Mouse (Mus musculus): ENCODE results near the gene Maats1. TPM values are rescaled to one million over a fixed set of nuclear protein-coding genes. Genes with fewer than 3 reads are reported as not detected.
A peak's percentile ranks its signal among the peaks of the same experiment; 100 is the strongest.

Gene Maats1
- polyA plus RNA-seq, 1 experiment from 2014 or later: 0.05 TPM

GRCm38 (mm10) chr16:38306571-38307220 is 35.2 kb downstream of the Maats1 start:
- Histone ChIP-seq H3K27me3 (replicated peaks) (peaks cover 12% of the 10 kb centered on the region; the same call in 1 of the 2 replicates), H3K9me3 (replicated peaks) (no peaks in the 10 kb centered on the region), H3K36me3 (no peaks in the 10 kb centered on the region), H3K4me2 (no peak overlapping the region), H3K4me1 (no peaks in the 10 kb centered on the region), H3K4me3 (no peak overlapping the region), H3K27ac (no peak overlapping the region), H3K9ac (no peak overlapping the region)
- WGBS (ENCODE audit: insufficient replicate concordance): 44% methylated on average over 18 of the region's 18 CpGs
- ATAC-seq: no peak

DNA sequence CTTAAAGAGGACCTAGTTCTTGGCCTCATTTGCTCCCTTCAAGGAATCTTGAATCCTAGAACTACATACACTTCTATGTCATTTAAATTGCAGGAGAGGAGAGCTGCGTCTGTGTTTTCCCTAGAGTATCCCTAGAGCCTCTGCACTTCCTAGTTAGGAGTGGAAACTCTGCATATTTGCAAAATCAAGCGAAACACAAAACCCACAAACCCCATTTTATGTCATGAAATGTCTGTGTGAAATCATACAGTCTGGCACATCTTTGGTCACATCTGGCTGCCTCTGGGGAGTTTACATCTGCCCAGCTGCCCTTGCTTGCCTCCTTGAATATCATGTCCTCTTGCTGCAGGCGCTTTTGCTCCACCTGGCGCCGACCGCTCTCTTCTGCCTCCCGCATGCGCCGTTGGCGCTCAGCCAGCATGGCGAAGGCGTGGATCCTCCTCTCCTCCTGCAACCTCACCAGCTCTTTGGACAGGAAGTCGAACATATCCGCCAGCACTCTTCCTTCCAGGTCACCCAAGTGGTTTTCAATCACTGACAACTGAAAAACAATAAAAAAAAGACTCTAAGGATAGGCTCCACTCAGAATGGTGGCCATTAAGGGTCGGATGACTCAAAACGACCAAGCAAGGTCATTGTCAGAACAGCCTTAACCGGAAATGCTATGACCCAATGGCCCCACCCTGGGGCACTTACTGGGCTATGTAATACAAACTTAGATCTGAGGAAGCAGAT is 37.3 kb downstream of the Maats1 start:
- Histone ChIP-seq H3K36me3 (no peaks in the 10 kb centered on the region), H3K4me2 (no peak overlapping the region), H3K4me3 (no peak overlapping the region), H3K4me1 (no peaks in the 10 kb centered on the region), H3K27me3 (replicated peaks) (peaks cover 12% of the 10 kb centered on the region; the same call in 1 of the 2 replicates), H3K9ac (no peak overlapping the region), H3K9me3 (replicated peaks) (no peaks in the 10 kb centered on the region), H3K27ac (no peak overlapping the region)
- 68% methylated on average over 17 of the region's 17 CpGs for WGBS (ENCODE audit: insufficient replicate concordance)
- ATAC-seq: no peak

DNA sequence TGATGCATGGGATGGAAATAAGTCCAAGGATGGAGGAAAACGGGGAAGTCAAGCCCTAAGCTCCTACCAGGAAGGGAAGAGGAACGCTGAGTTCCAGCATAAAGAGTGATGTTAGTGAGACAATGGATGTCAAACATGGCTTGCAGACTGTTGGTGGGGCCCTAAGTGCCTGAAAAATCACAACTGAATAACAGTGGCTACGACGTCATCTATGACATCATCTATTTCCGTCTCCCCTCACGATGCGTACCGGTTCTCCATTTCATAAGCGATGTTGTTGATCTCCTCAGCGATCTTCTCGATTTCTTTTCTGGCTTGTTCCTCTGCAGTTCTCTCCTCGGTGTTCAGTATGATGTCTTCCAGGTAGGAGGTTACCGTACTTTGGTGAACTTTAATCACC is 39.6 kb downstream of the Maats1 start:
- Histone ChIP-seq H3K4me1 (no peaks in the 10 kb centered on the region), H3K27ac (no peak overlapping the region), H3K9me3 (replicated peaks) (no peaks in the 10 kb centered on the region), H3K36me3 (no peaks in the 10 kb centered on the region), H3K4me3 (no peak overlapping the region), H3K9ac (no peak overlapping the region), H3K27me3 (replicated peaks) (no peaks in the 10 kb centered on the region; the same call in 1 of the 2 replicates), H3K4me2 (no peak overlapping the region)
- ATAC-seq: no peak
- WGBS (ENCODE audit: insufficient replicate concordance): 75% methylated on average over 13 of the region's 13 CpGs

DNA sequence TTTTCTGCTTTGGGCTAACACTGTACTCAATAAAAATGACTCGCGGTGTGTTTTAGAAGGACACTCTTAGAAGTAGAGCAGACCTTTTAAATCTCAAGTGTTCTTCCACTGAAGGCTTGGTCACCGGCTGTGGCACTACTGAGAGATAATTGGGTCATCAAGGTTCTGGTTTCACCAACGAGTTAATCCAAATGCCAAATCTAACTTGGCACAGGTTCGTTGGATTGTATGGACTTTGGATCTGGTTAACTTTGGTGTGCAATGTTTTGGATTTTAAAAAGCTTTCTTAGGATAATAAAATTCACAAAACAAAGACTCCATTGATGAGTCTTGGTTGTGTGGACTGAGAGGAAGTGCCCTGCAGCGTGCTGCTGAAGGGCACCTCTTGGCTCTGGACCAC is 43.5 kb downstream of the Maats1 start:
- Histone ChIP-seq H3K27ac (no peak overlapping the region), H3K27me3 (replicated peaks) (no peaks in the 10 kb centered on the region), H3K36me3 (no peaks in the 10 kb centered on the region), H3K4me1 (peaks cover 4% of the 10 kb centered on the region; the same call in 1 of the 2 replicates), H3K4me2 (no peak overlapping the region), H3K9me3 (replicated peaks) (no peaks in the 10 kb centered on the region), H3K4me3 (no peak overlapping the region), H3K9ac (no peak overlapping the region)
- no peak for ATAC-seq
- WGBS (ENCODE audit: insufficient replicate concordance): 74% methylated on average over 6 of the region's 6 CpGs

- Histone ChIP-seq H3K36me3 (no peaks in the 10 kb centered on the region), H3K27ac (no peak overlapping the region), H3K9me3 (replicated peaks) (no peaks in the 10 kb centered on the region), H3K4me3 (no peak overlapping the region), H3K9ac (no peak overlapping the region), H3K27me3 (replicated peaks) (no peaks in the 10 kb centered on the region), H3K4me1 (peaks cover 4% of the 10 kb centered on the region; the same call in 1 of the 2 replicates), H3K4me2 (no peak overlapping the region)
- no peak for ATAC-seq
- WGBS (ENCODE audit: insufficient replicate concordance): 36% methylated on average over 5 of the region's 5 CpGs
These were observed 46.5 kb downstream of the Maats1 start for GRCm38 (mm10) chr16:38295349-38295930.

DNA sequence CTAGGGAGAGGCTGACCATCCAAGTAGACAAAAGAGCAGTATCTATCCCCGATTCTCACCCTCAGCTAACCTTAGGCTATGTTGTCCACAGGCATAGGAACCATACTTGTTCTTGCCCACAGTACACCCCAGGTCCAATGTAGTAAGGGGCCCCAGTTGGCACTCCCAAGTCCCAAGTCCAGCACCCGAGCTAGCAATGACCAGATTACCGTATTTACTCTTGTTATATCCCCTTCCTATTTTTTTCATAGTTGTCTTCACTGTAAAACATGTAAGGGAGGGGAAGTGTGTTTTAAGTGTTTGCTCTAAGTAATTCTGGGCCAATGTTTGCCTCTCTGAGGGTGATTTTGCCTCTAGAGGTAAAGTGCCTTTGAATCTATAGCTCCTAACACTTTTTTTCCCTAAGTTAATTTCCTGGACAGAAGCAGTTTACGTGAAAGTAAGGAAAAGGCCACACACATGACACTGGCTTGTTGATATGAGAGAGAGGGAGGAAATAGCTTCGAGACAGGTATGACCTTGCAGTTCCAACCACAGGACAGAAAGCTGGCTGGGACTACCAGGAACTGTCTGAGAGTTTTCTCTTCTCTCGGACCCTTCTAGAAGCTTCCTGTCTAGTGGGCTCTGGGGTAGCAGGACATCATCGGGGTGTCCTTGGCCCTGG is 47.1 kb downstream of the Maats1 start, which contains the start of gene Nr1i2:
Gene Nr1i2 (minus strand): TSS at position 140 of the 664 bp plus-strand sequence.
- H3K36me3 ChIP-seq: no peaks in the 10 kb centered on the region
- WGBS (ENCODE audit: insufficient replicate concordance): 45% methylated on average over 7 of the region's 7 CpGs
- peak within 1 kb of the TSS; percentile 30 for H3K4me3 ChIP-seq
- peak; percentile 51; the same call in 1 of the 2 replicates for ATAC-seq
- H3K4me1 ChIP-seq: peaks cover 4% of the 10 kb centered on the region; the same call in 1 of the 2 replicates
- H3K4me2 ChIP-seq: peak within 1 kb of the TSS; percentile 36
- peak within 1 kb of the TSS; percentile 52; the same call in 1 of the 2 replicates for H3K27ac ChIP-seq
- no peaks in the 10 kb centered on the region for H3K9me3 ChIP-seq (replicated peaks)
- H3K27me3 ChIP-seq (replicated peaks): no peaks in the 10 kb centered on the region
- no peak within 1 kb of the TSS for H3K9ac ChIP-seq

DNA sequence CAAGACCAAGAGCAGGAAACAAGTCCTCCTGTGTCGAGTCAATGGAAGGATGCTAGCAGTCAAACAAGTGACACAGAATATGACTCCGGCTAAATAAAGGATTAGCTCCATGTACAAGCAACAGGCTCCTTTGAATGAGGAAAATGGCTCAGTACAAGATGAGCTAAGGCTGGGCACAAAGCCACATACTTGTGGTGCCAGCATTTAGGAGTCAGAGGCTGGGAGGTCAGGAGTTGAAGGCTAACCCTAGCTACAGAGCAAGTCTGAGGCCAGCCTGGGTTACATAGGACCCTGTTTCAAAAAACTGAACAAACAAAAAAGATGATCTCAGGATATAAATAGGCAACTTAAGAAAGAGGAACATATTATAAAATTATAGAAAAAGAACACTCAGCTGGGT is 51.8 kb downstream of the Maats1 start:
- H3K4me3 ChIP-seq: no peak overlapping the region
- H3K27ac ChIP-seq: no peak overlapping the region
- no peaks in the 10 kb centered on the region for H3K27me3 ChIP-seq (replicated peaks)
- H3K9ac ChIP-seq: no peak overlapping the region
- H3K4me2 ChIP-seq: no peak overlapping the region
- WGBS (ENCODE audit: insufficient replicate concordance): 56% methylated on average over 2 of the region's 2 CpGs
- no peaks in the 10 kb centered on the region for H3K36me3 ChIP-seq
- no peak for ATAC-seq
- H3K4me1 ChIP-seq: peaks cover 23% of the 10 kb centered on the region
- no peaks in the 10 kb centered on the region for H3K9me3 ChIP-seq (replicated peaks)

DNA sequence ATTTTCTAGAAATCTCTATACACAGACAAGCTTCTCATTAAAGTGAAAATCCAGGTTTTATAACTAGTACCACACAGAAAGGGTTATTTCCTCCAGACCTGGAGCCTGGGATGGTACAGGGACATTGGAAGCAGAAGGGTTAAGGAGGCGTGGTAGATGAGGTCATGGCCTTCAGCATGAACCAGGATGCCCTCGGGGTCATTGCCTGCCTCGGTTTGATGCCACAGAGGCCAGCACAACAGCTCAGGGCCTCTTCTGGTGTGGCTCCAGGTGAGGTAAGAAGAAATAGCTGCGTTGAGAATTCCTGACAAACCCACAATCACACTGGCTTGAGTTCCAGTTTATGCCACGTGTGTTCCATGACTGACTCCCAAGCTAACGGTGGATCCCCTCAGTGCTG is 53.1 kb downstream of the Maats1 start:
- H3K9ac ChIP-seq: no peak overlapping the region
- no peak overlapping the region for H3K4me2 ChIP-seq
- no peaks in the 10 kb centered on the region for H3K9me3 ChIP-seq (replicated peaks)
- peaks cover 23% of the 10 kb centered on the region for H3K4me1 ChIP-seq
- no peak overlapping the region for H3K4me3 ChIP-seq
- 28% methylated on average over 6 of the region's 6 CpGs for WGBS (ENCODE audit: insufficient replicate concordance)
- no peaks in the 10 kb centered on the region for H3K27me3 ChIP-seq (replicated peaks)
- ATAC-seq: no peak
- no peaks in the 10 kb centered on the region for H3K36me3 ChIP-seq
- peak overlapping the region; percentile 67; the same call in 1 of the 2 replicates for H3K27ac ChIP-seq

DNA sequence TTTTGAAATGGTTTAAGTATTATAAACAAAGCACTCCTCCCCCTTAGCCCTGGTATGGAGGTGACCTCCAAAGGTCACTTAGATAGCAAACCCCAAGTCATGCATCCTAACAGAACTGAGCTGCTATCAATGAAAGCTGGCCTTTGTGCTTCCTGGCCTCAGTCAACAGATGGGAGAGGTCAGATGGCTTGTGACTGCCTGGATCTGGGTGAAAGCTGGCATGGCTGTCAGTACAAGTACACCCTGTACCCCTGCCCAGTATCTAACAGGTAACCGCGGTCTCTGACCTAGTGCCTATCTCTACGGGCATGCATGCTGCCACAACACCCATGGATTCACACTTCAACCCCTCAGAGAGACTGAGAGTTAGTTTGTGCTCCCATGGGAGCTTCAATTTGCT is 54.2 kb downstream of the Maats1 start:
- H3K9ac ChIP-seq: no peak overlapping the region
- H3K4me2 ChIP-seq: no peak overlapping the region
- H3K4me3 ChIP-seq: no peak overlapping the region
- no peaks in the 10 kb centered on the region for H3K36me3 ChIP-seq
- WGBS (ENCODE audit: insufficient replicate concordance): 77% methylated on average over 3 of the region's 3 CpGs
- H3K27me3 ChIP-seq (replicated peaks): no peaks in the 10 kb centered on the region; the same call in 1 of the 2 replicates
- H3K9me3 ChIP-seq (replicated peaks): no peaks in the 10 kb centered on the region
- H3K4me1 ChIP-seq: peaks cover 26% of the 10 kb centered on the region
- ATAC-seq: peak; percentile 68
- peak overlapping the region; percentile 67 for H3K27ac ChIP-seq

DNA sequence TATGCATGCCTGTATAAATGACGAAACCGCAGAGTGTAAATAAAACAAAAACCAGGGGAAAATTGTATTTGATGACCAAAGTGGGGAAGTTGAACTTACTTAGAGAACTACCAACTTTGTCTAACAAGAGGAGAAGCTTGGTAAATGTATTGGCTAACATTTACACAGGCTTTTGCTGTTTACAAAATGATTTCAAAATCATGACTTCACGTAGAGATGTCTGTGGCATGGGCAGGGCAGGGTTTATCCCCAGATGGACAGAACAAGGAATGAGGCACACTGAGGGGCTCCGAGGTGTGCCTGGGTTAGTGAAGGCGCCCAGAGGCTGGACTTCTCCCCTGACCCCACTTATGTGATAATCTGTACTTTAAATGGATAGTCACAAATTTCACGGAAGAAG is 54.6 kb downstream of the Maats1 start:
- Histone ChIP-seq H3K9ac (no peak overlapping the region), H3K4me1 (peaks cover 26% of the 10 kb centered on the region), H3K9me3 (replicated peaks) (no peaks in the 10 kb centered on the region), H3K36me3 (no peaks in the 10 kb centered on the region), H3K4me2 (no peak overlapping the region; the same call in 1 of the 2 replicates), H3K27me3 (replicated peaks) (no peaks in the 10 kb centered on the region; the same call in 1 of the 2 replicates), H3K4me3 (no peak overlapping the region), H3K27ac (peak overlapping the region; percentile 62; the same call in 1 of the 2 replicates)
- 70% methylated on average over 6 of the region's 6 CpGs for WGBS (ENCODE audit: insufficient replicate concordance)
- ATAC-seq: peak; percentile 31; the same call in 1 of the 2 replicates

DNA sequence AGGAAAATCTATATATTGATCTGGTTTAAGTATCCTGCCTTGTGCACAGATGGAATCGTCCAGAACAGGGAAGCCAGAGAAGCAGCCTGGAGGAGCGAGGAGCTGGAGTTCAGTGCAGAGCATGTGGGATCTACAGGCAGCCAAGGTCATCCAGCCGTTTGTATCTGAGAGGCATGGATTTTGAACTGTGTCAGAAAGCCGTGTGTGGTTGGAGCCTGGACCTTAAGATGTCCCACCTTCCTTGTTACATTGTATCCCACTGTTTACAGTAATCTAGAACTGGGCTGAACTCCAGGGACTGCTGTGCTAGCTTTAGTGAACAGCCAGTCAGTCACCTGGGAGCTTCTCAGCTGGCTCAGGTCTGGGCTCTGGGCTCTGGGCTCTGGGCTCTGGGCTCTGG is 55.4 kb downstream of the Maats1 start:
- Histone ChIP-seq H3K27me3 (replicated peaks) (no peaks in the 10 kb centered on the region; the same call in 1 of the 2 replicates), H3K36me3 (no peaks in the 10 kb centered on the region), H3K9me3 (replicated peaks) (no peaks in the 10 kb centered on the region), H3K4me1 (peaks cover 26% of the 10 kb centered on the region), H3K27ac (peak overlapping the region; percentile 62; the same call in 1 of the 2 replicates), H3K9ac (no peak overlapping the region), H3K4me2 (no peak overlapping the region), H3K4me3 (no peak overlapping the region)
- ATAC-seq: no peak
- 50% methylated on average over 4 of the region's 4 CpGs for WGBS (ENCODE audit: insufficient replicate concordance)
